ENCODE assay signal across 8 mouse cellular contexts in genomic region chr5:74511686-74512085, GRCm38 (mm10). TPM values are rescaled to one million over a fixed set of nuclear protein-coding genes. Genes with fewer than 3 reads are reported as not detected.
DNase-seq lines count a peak whose midpoint lies in the region.
"Had no signal": no experiment of that assay in that cellular context is flagged by ENCODE, and none has a peak within 500 bp of the region (broad histone marks: within the 10 kb centered on the region; RNA-seq: fewer than 3 reads in every experiment).

No protein-coding gene starts in this region.

- DNase-seq in kidney, postnatal 10 days = peak; percentile 33
- no peak for DNase-seq in kidney, postnatal 14 days
- DNase-seq in Muller cell, postnatal 12 days (ENCODE audit: inconsistent ontology term) = peak; percentile 52
- peak; percentile 28 for DNase-seq in brain, embryonic 18.5 days (ENCODE audit: low read depth, low spot score)
- peak; percentile 61 to 62 for DNase-seq in layer of hippocampus, adult 8-10 months (ENCODE audit: low spot score in 2 of 2)
- DNase-seq in yolk sac, embryonic 10.5 days (ENCODE audit: low spot score) = no peak
- no peak for DNase-seq in urinary bladder, postnatal 4 days (ENCODE audit: low spot score in 2 of 2)
- DNase-seq: thymus, adult 2 months had no signal

RNA-seq across cellular contexts. Expression of gene Scfd2, which starts 19.9 kb away (rescaled TPM):
- 10 to 100 TPM; 25.1 to 31.7 (median 28.8) TPM for total RNA-seq in layer of hippocampus, adult 8-10 months (2022)

RNA-seq across cellular contexts. Expression of gene Fip1l1, which starts 23.6 kb away (rescaled TPM):
- 10 to 100 TPM; 65.1 to 71.8 (median 68.0) TPM for total RNA-seq in layer of hippocampus, adult 8-10 months (2022)

Comparison
In these comparisons a context has a peak if more than half of its experiments do, and no peak if none do; other contexts are left out.
1. DNase-seq: peak in kidney, postnatal 10 days (single experiment), Muller cell, postnatal 12 days (single experiment), brain, embryonic 18.5 days (single experiment) and layer of hippocampus, adult 8-10 months (2 of 2); none in kidney, postnatal 14 days (single experiment), yolk sac, embryonic 10.5 days (single experiment) and urinary bladder, postnatal 4 days (0 of 2).